Mouse (Mus musculus) lung, postnatal 10 days (tissue): ENCODE data around the gene Naaa.

Experiments used
- DNase-seq: peaks from one replicate; pipeline ENCODE4 v3.0.0; 2021

Gene Naaa

DNA sequence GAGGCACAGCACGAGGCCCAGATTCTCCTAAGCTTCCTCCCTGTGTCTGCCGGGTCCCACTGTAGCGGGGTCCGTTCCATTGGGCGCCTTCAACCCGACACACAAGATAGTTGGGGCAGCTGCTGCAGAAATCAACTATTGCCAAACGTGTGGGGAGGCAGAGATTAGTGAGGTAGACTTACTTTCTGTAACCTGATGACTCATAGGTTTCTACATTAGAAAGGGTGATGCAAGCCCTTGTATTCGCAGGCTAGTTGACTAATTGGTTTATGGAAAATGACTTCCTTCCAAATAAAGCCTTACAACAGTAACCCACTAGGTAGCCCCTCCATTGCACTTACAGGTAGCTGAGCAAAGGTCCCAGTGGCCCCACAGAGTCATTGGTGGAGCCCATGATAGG is 15.3 kb downstream of the Naaa start:
- DNase-seq: no peak

DNA sequence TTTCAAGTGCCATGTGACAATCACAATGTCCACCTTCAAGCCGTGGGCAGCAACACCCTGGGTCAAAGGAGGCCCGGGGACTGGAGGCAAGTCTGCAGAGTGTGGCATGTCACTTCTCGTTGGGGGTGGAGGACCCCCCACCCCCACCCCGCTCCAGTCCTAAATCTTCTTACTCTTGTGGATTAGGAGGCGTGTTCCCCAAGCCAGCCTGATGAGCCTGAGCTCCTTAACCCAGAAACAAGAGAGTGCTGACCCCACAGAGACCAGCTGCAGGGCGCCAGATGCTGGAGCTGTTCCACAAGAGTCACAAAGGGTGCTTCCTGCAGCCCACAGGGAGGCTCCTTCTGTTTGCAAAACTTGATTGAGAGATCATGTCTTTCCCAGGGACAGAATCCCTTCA is 21.8 kb downstream of the Naaa start, which contains the start of gene Ppef2:
Ppef2 (minus strand) TSS at position 61 of the 400 bp plus-strand sequence.
- DNase-seq: no peak

DNA sequence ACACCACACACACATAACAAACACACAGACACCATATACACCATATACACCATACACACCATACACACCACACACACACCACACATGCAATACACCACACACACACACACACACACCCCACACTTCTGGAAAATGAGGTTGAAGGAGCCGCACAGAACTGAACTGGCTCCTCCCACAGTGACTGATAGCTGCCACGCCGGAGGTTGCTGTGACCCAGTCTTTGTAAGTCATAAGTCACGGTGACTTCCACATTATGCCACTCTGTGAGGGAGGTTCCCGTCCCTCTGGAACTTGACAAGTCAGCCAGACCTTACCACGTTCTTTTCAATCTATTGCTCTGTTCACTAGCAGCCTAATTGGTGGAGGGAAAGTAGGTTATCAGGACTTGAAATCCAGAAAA is 23.5 kb downstream of the Naaa start:
- no peak for DNase-seq

DNA sequence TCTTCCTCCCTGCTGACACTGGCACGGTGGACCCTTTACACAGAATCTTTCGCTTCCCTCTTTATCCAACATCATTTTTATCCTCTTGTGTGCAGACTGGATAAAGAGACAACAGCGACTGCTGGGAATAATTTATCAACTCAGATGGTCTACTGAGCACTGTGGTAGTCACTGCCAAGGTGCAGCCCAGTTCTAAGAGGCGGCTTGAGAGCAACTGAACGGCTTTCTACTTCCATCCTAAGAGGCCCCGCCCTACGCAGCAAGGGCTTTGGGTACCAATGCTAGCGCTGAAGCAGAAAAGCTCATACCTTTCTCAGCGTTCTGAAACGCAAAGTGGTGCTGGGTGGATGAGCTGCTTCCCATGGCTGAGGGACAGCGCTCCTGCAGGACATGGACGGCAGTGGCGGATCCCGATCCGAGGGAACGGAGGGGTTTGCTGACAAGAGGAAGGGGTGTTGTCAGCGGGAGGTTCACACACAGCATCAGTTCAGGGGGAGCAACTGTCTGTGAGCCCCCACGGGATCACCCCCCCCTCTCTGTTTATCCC is 25.1 kb downstream of the Naaa start:
- DNase-seq: peak; percentile 16

DNA sequence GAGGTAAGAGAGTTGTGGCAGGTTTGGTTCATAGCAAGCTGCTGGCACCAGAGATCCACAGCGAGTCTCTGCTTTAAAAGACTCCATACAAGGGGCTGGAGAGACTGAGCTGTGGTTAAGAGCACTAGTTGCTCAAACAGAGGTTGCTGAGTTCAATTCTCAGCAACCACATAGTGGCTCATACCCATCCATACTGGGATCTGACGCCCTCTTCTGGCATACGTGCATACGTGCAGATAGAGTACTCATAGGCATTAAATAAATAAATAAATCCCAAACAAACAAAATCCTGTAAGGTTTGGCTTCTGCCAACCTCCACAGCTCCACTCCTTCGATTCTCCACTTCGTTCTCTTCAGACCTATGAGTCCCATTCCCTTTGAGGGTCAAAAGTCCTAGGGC is 25.9 kb downstream of the Naaa start:
- DNase-seq: no peak

DNA sequence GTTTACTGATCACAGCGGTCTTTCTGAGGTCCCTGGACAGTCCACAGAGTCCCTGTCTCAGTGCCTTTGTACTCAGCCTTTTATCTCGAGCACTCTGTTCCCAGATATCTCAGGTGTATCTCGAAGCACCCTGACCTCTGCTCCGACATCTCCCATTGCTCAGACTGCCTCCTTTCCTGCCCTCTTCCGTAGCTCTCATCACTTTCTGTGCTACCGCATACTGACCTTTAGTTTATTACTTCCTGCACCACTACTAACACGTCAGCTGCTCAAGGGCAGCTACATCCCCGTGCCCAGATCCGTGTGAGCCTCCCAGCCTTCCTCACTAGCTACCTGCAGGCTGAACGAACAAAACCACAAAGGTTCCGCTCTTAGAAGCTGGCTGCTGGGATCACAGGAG is 29.4 kb downstream of the Naaa start:
- no peak for DNase-seq

DNA sequence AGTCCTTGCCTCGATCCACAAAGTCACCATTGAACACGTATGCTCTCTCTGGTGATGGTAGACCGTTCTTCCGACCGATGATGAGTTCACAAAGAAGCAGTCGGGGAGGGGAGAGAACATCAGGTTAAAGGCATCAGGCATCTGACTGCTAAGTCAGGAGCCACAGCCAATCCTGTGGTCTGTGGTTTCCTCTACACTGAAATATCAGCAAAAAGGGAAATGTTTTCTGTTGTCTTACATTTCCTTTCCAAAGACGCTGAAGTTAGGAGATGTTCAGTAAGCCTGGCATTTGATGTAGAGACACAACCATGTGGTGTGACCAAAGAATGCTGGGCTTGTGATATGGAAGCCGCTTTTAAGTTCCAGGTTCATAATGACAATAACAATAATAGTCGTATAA is 32.5 kb downstream of the Naaa start:
- no peak for DNase-seq

DNA sequence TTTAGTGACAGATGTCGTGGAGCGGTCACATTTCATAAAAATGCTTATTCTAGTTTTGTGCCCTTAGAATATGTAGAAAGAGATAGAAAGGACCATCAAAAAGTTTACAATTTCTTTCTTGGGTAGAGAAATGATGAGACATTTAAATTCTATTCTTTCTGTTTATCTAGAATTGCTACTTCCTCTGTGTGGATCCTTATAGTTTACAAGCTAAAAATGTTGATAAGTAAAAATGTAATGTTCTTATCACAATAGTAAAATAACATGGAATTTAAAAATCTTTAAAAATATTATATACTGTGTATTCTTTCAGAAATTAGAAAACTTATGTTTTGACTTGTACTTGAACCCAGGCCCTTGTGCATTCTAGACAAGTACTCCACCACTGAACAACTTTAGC is 33.1 kb downstream of the Naaa start:
- DNase-seq: no peak

DNA sequence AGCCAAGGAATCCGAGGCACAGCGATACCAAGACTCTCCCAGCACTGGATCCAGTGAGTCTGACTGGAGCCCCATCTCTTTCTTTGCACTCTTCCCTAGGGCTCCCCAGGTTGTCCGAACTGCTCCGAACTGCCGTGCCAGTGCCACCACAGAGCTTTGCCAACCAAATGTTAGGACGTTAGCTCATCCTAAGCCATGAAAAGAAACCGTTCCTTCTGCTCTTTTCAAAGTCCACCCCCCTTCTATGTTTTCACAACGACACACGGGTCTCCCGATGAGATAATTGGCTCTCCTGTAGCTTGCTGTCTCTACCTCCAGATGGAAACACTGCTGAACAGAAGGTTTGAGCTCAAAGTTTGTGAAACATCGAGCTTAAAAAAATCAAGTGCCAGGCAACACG is 37.2 kb downstream of the Naaa start:
- DNase-seq: no peak

DNA sequence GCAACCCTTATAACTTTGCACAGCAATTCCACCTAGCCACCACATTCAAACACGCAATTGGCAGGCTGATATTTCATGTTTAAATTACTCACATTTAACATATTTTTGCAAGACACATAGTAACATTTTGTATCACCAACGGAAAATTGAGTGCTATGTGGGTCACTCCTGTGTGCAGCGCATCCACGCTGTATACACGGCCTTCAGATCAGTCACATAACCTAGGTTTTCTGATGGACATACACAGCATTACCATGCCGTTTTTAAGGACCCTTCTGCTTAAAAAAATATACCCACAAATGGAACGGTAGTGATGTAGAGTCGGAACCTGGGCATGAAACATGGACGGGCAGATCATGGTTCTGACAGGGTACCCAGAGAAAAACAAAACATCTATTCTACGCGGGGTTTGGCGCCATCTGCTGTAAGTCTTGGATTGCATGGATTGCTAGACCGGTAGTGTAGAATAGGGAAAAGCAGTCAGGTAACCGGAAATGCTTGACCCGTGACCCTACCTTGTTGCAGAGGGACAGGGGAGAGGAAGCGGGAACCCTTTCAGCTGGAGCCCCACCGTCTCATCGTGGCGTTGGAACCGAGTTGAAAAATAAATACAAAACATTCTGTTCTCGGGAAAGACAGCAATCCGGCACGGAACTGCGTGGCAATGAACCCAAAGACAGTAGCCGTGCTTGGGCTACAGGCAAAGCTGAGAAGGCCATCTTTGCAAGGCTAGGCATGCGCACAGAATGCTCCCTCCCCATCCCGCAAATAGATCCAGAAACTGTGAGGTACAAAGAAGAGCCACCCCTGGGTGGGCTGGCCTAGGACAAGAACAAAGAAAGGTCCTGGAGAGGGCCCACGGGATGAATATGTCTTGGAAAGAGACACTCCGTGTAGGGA is 38.4 kb downstream of the Naaa start:
- peak; percentile 83 for DNase-seq

DNA sequence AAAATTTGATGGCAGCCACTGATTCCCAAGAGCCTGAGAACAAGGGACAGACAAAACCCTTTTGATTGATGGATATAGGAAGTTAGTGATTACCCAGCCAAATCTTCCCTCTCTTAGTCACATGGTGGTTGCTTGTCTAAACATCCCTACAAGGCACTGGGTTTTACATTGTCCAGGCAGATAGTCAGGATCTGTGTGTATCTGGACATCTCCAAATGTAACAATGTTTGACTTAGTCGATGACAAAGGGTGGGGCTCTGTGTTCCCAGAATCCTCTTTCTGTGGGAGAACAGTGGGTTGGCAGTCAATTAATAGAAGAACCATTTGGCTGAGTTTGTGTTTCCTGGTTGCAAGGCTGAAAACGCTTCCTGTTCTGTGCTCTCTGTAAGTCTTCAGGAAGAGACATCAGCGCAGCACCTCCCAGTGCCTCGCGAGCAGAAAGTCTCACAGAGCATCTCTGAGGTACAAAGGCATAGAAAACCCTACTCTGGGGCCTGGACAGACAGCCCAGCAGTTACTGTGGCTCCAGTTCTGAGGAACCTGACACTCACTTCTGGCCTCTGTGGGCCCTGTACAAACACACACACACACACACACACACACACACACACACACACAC is 42.9 kb downstream of the Naaa start:
- DNase-seq: peak; percentile 36

DNA sequence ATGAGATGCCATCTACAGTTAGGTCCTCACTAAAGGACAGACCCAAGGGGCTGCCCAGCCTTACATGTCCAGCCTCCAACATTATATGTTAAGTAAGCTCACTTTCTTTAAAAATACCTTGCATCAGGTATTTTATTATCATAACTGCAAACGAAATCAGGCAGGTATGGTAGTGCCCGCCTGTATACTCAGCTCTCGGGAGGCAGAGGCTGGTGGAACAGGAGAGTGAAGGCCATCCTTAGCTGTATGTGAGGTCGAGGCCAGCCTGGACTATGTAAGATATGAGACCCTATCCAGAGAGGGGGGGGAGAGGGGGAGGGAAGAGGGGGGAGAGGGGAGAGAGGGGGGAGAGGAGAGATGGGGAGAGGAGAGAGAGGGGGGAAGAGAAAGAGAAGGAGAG is 44.6 kb downstream of the Naaa start:
- DNase-seq: no peak

DNA sequence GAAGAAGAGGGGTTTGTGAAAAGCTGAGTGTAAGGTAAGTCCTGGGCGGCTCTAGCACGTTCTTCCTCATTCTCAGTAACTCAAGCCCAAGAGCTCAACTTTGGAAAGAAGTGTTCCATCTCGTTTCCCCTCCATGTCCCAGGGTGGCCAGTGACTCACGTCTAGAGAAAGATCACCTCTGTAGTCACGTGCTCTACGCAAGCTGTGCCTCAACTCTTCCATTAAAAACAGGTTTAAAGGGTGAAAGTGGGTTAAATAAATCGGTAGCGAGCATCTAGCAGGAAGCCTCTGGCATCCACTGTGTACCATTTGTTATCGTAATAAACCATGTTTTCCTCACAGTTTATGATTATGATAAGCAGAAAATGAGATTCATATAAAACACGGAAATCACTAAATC is 46.1 kb downstream of the Naaa start:
- DNase-seq: no peak

DNA sequence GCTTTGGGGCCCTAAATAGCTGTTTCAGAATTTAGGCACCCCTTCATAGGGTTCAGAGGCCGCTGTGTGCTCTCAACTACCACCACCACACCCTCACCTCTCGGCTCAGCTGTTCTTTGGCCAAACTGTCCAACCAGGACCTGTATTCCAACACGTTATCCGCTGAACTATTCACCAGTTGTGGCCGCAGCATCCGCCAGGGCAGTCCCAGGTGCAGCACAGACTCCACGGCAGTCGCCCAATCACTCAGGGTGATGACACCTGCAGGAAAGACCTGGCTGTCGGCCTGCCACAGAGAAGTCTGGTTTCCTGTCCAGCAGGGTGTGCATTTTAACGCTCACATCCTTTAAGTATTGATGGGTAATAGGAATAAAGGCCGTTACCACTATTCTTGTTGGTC is 47.7 kb downstream of the Naaa start:
- no peak for DNase-seq

DNA sequence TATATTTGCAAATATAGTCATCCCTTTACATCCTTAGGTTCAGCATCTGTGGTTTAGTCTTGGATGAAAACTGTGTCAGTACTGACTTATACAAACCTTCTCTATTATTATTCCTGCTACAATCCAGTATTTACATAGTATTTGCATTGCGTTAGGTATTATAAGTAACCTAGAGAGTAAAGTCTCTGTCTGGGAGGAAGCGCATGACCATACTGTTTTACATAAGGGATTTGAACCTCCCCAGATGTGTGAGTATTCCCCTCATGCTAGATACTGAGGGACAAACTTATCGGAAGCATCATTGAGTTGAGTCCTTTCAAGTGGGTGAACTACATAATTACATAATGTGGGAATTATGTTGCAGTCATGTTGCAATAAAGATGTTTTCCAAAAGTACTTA is 48.5 kb downstream of the Naaa start:
- no peak for DNase-seq

DNA sequence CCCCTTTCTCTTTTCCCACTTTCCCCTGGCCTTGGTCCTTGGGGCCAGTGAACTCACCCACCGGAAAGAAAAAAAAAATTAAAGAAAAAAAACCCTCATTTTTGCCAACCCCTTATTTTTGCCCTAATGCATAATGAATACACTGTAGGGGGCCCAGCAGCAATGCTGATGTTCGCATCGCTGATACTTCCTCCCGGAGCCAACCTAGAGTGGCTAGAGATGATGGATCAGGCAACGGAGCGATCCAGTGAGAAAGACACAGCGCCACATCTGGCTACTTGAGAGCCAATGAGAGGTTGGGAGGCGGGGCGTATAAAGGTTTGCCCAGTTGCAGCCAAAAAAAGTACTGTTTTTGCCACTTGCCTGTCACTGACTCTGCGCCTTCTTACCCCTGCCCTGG is 49.2 kb downstream of the Naaa start:
- DNase-seq: peak; percentile 5

DNA sequence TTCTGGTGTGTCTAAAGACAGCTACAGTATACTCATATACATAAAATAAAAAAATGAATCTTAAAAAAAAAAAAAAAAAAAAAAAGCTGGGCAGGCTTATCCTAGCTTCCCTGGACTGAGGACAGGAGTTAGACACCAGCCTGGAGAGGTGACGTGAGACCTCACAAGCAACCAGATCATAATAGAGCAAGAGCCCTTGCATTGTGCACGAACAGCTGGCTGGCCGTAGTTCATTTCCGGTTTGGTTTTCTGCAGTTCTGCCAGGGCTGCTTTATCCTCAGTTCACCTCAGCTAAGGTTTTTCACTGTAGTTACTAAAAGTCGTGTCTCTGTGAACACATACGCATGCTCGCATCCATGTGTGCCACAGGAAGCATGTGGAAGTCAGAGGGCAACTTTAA is 50.2 kb downstream of the Naaa start:
- peak; percentile 8 for DNase-seq

DNA sequence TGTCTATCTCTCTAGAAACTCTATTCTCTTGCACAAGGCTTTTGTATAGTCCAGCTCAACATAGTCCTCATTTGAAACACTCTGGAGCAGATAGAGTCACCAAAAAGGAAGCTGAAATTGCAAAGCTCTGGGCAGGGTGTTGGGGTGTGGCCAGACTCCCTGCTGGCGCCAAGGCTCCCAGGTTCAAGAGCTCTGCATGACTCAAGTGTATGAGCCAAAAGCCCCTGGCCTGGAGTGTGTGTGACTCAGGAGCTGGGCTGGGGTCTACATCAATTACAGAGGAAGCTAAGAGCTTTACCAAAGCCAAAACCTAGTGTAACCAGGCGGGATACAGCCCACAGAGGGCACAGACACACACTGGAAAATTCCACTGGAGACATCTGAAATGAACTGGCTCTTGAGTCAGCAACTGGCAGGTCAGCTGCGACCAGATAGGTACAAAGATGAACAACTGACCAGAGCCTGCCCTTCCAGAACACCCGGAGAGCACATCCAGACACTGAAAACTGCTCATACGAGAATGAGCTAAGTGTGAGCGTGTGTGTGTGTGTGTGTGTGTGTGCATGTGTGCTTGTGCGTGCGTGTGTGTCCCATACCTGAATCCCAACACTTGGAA is 57.6 kb downstream of the Naaa start:
- peak; percentile 8 for DNase-seq

DNA sequence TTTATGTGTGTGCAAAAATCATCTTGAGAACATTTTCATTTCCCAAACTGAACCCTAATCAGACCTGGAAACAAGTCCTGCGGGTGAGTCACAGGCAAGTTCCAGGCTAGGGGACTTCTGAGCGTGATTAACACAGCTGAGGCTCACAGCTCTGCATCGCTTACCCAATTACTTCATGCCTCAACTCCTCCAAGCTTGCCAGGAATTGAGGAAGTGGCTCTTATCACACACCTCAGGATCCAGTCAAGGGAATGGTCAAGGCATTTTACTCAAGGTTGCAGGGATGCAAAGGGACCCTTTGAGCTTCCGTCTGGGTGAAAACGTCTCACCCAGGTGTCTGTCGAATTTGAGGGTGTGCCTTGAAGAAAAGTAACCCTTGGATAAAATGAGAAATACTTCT is 58.1 kb downstream of the Naaa start:
- DNase-seq: peak; percentile 9

DNA sequence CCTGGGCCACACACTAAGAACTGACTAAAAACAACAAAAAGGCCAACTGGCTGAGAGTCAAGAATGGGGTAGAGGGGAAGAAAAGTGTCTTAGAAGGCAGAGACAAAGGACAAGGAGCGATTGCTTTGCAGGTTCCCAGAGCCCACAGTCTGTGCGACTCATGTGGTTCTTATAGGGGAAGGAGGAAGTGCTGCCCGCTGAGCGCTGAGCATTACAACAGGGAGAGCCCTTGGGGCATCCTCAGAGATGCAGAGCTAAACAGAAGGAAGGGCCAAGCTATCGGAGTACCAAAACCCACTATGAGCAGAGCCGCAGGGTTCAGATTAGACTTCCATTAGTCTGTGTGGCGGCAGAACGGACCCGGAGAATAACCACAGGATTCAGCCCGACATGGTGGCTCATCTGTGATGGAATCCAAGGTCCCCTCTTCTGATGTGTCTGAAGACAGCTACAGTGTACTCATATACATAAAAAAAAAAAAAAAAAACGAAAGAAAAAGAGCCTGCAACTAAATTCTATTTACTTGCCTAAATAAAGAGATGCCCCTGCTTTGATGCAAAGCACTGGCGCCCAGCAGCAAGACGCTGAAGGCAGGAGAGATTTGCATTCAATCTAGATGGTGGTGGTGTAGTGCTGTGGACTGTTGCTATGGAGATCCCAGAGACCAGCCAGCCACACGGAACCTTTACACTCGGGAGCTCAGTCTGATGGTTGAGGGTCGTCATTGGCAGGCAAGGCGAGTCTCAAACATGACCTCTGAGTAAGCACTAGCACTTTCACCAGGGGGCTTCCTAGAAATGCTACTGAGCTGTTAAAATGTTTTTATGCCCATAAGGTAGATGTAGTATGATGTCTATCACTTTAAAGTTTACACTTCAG is 58.8 kb downstream of the Naaa start:
- no peak for DNase-seq

DNA sequence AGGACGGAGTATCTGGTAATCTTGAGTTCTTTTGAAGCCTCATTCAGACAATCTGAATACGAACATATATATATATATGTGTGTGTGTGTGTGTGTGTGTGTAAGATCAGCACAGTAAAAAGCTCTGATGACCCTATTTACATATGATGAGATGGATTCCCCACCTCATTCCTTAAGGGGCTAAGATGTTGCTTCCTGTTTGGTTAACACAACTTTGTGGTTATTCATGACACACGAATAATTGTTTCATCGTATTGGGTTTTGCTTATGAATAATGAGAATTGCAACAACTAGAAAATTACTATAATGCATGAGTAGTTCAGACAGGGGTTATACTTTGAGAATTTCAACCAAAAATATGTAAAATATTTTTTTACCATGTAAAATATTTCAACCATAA is 62.7 kb downstream of the Naaa start, which contains the start of gene U90926:
U90926 (minus strand) TSS at position 101 of the 400 bp plus-strand sequence.
- no peak for DNase-seq

DNA sequence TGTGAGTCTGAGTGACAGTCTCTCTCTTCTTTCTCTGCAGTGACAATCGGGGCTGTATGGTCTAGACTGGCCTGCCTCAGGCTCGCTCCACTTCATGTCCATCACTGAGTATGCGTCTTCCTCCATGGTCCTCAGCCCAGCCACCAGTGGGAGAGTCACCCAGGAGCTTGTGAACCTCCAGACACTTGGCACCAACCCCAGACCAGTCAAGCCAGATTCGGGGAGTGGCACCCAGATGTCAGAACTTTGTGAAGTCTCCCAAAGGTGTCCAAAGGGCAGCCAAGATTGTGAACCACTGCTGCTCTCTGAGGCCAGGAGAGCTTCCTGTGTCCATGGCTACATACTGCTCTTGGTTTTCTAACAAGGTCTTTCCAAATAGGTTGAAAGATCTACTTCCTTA is 65.7 kb downstream of the Naaa start:
- DNase-seq: no peak

DNA sequence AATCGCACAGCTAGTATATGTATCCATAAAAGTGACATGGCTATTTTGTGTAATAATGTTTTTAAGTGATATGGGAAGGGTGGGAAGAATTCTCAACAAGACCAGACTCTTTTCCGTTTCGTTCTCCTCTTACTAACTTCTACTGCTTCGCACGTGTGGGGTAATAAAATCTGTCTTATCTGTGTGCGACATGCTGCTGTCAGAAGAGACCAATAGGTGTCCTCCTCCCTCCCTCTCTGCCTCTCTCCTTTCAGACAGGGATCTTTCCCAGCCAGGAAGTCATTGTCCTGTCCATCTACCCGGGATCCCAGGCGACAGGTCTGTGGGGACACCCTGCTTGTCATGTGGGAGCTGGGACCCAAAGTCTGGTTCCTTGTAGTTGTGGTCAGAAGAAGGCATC is 67.8 kb downstream of the Naaa start:
- DNase-seq: no peak
